Mouse (Mus musculus): ENCODE measurements around the gene Zc2hc1c. TPM values are rescaled to one million over a fixed set of nuclear protein-coding genes. Genes with fewer than 3 reads are reported as not detected.

The Zc2hc1c gene
- polyA plus RNA-seq (2017; shearing (Covaris generic)), result 0.13 TPM

DNA sequence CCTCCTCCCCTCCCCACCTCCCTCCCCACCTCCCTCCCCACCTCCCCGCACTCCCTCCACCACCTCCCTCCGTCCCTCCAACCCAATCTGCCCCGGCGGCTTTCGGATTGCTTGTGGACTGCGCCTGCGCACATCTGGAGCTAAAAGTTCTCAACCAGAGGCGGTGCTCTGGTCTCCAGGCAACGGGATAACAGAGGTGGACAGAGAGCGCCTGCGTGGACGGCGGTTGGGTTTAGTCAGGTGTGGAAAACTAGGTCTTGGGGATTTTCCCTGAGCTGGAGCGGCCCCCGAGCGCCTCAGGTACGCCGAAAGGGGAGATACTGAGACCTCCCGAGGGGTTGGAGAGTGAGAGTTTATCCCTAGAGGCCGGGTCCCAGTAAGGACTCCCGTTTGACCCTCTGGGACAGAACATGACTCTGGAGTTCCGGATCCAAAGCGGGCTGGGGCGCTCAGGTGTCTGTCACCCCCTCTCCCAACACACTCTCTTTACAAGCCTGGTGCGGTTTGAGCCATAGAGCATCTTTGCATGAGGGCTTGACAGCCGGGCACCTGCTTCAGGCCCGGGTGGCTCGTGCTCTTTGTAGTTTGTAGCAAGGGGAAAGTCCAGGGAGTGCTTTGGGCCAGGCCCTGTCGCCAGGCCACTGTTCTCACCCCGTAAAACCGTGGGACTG is at the start of gene Zc2hc1c:
Zc2hc1c (plus strand) TSS at position 106 of the 671 bp plus-strand sequence.

DNA sequence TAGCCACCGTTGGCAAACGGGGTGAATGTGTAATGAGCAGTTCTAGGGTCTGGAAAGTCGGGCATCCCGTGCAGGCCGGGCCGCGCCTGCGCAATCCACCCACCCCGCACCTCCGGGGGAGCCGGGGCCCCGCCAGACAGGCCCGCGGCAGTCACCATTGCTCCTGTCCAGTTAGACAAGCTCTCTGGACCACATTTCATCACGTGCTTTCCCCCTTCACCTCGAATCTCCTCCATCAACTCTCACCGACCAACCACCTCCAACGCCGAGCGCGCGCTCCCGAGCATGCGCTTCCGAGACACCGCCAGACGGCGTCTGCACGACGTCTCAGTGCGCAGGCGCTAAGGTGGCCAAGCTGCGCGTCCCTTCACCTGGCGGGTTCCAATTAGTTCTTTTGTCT is 18.1 kb upstream of the Zc2hc1c start, which contains the start of gene Mlh3:
Mlh3 (minus strand) TSS at position 281 of the 400 bp plus-strand sequence.

DNA sequence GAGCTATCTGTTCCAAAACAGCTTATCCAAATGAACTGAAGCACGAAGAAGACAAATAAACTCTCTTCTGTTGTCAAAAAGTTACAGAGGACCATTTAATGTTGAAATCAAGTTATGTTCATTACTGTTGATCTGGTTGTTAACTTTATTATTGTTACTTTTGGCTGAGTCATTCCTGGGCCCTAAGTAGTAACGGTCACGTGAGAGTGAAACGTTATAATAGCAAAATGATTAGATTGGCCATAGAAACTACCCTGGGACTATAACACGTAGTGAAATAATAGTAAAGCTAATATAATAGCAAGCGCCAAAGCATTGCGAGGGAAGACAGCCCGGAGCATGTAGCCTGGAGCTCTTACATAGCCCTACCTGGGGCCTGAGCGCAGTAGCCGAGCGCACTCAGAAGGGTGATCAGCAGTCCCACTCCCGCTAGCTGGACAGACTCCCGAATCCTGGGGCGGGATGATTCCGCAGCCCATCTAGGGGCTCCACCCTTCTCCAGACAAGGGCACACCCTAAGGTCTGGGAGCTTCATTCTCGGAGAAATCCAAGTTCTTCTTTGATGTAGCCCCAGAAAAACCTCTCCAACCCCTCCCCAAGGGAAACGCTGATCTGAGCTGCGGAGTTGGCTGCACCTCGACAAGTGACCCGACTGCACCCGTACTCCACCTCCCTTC is 444 bp upstream of the Zc2hc1c start, which contains the start of gene Acyp1:
Acyp1 (minus strand) TSS at position 630 of the 677 bp plus-strand sequence.

DNA sequence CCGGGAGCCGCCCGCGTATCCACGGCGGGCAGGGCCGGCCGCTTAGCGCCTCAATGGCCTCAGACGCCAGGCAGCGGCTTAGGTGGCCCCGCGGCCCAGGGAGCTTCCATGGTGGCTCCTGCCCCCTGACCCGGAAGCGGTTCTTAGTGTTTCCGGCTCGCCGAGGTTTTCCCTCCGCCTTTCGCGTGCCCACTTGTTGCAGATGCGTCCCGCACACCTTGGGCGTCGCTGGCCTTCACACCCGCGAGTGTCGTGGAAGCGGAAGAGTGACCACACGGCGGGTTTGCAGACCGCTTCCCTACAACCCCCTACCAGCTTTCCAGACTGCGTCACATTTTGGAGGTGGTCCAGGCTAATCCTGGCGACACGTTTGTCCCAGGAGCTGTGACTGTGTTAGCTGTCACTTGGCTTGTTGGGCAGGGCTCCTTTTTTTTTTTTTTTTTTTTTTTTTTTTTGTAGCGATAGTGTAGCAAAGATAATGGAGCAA is 50.9 kb downstream of the Zc2hc1c start, which contains the start of gene Nek9:
Nek9 (minus strand) TSS at position 120 of the 487 bp plus-strand sequence.

Other genes with a start within 250 kb of the Zc2hc1c start
- gene Prox2, start 177.8 kb upstream of the Zc2hc1c start, polyA plus RNA-seq (2017; shearing (Covaris generic)), result 5.3 TPM
- 91.3 TPM for gene Dlst, start 177.8 kb upstream of the Zc2hc1c start, polyA plus RNA-seq (2017; shearing (Covaris generic))
- 0.76 TPM for gene Rps6kl1, start 137.3 kb upstream of the Zc2hc1c start, polyA plus RNA-seq (2017; shearing (Covaris generic))
- not detected for gene Pgf, start 110.8 kb upstream of the Zc2hc1c start, polyA plus RNA-seq (2017; shearing (Covaris generic))
- gene Eif2b2, start 69.1 kb upstream of the Zc2hc1c start, polyA plus RNA-seq (2017; shearing (Covaris generic)), result 78.2 TPM
- gene Mlh3, start 18.0 kb upstream of the Zc2hc1c start, polyA plus RNA-seq (2017; shearing (Covaris generic)), result 3.5 TPM
- 21.4 TPM for gene Acyp1, start 153 bp upstream of the Zc2hc1c start, polyA plus RNA-seq (2017; shearing (Covaris generic))
- 22.8 TPM for gene Nek9, start 50.8 kb downstream of the Zc2hc1c start, polyA plus RNA-seq (2017; shearing (Covaris generic))
- gene Tmed10, start 86.3 kb downstream of the Zc2hc1c start, polyA plus RNA-seq (2017; shearing (Covaris generic)), result 202 TPM
- 177 TPM for gene Fos, start 185.3 kb downstream of the Zc2hc1c start, polyA plus RNA-seq (2017; shearing (Covaris generic))

All from effector memory CD4-positive, alpha-beta T cell, adult 7 months (primary cell).